Mouse (Mus musculus) adrenal gland, adult 2 months (tissue): Measurements from ENCODE around the gene Tigd3. TPM values are rescaled to one million over a fixed set of nuclear protein-coding genes. Genes with fewer than 3 reads are reported as not detected.
A peak's percentile ranks its signal among the peaks of the same experiment; 100 is the strongest.
"Not testable (repeated sequence)": the region's sequence is repeated elsewhere in the genome, so short reads cannot be mapped to it uniquely, and the experiment has no call there.

ENCODE experiments used
- DNase-seq: peaks from one replicate; pipeline ENCODE4 v3.0.0; 2021
- polyA plus RNA-seq: library from polyadenylated mRNA; depleted of rRNA; stranded (reverse); fragments of >200 nt; gene quantifications from 2 replicates; pipeline ENCODE4 v1.2.3, GENCODE M21; 2012
- total RNA-seq, 2 experiments: library from RNA; stranded (reverse); gene quantifications; 2 replicates each; pipeline ENCODE4 v1.2.3; 2021

The Tigd3 gene
- total and polyA plus RNA-seq, 3 experiments = 0.53 to 1.1 (median 1.0) TPM

DNA sequence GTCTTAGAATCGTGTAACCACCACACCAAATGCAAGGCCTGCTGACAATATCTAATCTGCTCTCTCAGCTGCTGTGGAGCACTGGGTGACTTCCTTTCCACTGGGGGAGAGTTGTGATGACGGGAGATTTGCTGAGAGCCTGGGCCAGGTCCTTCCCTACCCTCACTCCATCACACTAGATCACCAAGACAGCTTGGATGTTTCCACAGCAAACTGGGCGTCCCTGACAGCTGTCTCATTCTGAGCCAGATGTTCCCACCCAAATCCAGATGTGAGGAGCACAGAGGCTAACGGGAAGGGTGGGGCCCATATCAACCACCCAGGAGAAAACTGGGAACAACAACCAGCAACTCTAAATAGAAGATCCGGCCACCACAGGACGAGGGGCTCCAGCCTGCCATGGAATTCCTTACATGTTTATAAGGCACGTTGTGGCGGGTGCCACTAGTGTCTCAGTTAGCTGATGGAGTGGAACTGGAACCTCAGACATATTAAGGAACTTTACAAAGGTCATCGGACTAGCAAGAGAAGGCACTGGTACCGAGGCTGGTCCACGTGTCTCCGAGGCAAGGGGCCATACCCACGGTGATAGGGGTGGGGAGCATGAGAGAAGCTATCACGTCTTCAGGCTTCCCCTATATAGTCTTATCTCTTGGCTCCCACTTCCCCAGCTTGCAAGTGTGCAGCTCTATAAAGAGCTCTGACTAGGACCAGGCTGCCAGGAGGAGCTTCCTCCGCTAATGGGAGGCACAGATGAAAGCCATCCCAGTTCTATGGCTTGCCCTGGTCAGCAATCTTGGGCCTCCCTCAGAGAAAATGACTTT, 28.4 kb upstream of the Tigd3 start:
- no peak for DNase-seq

DNA sequence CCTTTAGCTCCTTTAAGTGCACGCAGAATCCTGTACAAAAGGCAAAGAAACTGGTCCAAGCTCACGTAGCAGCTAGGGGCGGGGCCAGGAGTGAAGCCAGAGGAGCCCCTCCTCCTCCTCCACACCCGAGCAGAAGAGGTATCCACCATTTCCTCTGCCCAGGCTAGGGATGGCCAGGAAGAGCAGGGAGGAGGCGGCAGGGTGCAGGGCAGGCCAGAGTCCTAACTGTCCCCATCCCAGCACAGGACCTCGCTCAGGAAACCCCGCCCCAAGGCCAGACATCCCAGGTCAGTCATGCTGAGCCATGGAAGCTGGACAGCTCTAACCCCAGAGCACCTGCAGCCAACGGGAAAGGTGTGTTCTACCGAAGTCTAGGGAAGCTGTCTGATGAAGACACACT, 27.8 kb upstream of the Tigd3 start:
- peak; percentile 53 for DNase-seq

DNA sequence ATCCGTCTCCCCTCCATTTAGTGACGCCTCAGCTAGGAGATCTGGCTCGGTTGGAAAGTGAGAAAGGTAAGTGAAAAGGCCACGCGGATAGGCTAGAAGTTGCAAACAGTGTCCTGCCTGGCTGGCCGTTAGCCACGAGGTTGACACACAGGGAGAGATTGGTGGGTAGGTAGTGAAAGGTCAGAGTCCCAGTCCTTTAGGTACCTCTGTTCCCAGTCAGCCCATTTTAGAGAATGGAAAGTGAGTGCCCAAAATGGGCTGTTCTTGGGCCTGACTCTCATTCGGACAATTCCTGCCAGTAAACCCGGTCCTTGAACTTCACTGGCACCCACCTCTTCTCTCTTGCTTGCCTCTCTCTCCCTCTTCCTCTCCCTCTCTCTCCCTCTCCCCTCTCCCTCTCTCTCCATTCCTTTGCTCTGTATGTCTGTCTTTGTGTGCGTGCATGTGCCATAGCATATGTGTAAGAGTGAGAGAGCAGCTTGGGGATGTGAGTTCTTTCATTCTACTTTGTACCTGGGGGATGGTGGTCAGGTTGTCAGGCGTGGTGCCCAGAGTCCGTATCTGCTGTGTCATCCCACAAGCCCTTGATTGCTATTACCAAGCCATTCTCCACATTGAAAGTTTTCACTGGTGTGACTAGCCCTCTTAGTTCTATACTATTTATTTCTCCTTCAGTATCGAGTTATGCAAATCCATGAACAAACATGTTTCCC, 19.2 kb upstream of the Tigd3 start, which contains the start of gene Dpf2:
Gene Dpf2, minus strand, starts transcription at position 4 of the 713 bp plus-strand sequence.
- no peak for DNase-seq

GRCm38 (mm10) chr19:5912103-5913006, 18.4 kb upstream of the Tigd3 start:
- DNase-seq = peak; percentile 99

DNA sequence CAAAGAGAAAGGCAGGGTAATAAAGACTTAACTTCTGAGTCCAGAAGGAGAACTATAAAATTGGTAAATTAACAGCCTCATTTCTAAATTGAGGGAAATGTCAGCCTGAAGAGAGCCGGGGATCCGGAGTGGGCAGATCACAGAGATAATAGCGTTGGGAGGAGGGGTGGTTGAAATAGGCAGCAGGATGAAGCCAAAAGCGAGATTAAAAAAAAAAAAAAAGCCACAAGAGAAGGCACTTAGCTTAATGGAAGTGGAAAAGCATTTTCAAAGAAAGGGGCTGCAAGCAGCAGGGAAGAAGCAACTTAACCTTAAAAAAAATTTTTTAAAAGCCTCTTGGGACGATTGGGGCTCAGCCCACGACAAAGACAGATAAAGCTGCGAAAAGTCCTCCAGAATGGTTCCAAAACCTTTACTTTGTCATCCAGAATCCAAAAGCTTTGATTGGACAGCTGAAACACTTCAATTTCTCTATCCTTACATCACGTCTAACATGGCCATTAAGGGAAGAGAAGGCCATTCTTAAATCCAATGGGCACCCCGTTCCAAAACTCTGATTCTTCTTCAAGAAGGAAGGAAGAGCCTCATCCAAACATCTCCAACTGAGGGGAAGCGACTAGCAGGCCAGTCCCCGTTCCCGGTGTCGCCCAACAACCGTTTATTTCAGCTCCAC, 17.6 kb upstream of the Tigd3 start:
- DNase-seq = no peak

- DNase-seq = no peak
These were observed 16.3 kb upstream of the Tigd3 start for GRCm38 (mm10) chr19:5910221-5910620.

DNA sequence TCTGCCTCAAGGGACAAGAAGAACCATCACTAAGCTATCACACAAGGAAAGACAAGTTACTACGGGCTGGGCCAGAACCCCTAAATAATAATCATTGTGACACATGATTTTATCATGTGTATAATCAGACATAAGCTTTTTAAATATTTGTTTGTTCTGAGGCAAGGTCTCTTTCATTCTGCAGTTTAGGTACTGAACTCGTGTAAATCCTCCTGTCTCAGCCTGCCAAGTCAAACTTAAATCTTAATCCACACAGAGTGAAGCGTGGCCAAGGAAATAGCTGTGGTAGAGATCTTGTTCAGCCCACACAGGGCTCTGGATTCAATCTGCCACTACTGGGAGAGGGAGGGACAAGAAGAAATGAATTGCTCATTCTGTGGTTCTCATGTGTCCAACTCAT, 13.3 kb upstream of the Tigd3 start:
- DNase-seq = no peak

DNA sequence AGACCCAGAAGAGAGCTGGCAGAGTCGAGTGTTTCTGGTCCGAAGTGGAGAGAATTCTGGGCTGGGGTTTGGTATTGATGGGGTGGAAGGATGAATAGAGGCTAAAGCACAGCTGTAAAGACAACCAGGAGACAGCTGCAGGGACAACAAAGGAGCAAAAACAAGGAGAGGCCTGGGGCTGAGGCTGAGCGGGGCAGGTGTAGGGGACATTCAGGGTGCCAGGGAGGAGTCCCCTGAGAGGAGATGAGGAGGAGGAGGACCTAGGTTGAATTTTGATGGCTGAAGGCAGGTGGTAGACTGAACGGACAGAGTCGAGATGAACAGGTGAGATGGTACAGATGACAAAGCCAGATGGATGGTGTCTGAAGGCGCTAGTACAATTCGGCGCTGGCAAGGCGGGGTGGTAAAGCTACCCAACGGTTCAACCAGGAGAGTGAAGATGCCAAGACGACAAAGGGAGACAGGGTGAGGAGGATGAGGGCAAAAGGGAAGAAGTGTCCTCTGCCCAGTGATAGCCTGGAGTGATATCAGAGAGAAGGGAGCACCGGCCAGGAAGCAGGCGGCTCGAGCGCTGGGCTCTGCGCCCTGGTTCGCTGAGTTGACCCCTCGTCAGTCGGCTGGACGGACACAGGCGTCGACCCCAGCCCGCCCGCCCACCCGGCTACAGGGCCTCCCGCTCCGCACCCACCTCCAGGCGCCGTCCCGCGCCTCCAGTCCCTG, 507 bp downstream of the Tigd3 start:
- no peak for DNase-seq

DNA sequence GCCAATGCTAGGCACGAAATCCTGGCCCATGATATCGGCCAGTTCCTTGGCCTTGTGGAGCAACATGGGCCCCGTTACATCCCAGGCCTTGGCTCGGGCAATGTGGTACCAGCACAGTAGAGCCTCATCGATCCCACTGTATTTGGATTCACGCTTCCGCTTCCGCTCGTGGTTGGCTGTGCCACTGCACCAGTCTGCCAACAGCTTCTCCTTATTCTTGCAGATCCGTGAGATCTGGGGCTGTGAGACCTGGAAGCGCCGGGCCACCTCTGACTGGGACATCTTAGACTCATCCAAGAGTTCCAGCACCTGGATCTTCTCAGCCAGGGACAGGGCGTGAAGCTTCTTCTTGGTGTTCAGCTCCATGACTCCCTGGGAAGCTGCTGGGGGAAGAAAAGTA, 1.2 kb downstream of the Tigd3 start:
- no peak for DNase-seq

DNA sequence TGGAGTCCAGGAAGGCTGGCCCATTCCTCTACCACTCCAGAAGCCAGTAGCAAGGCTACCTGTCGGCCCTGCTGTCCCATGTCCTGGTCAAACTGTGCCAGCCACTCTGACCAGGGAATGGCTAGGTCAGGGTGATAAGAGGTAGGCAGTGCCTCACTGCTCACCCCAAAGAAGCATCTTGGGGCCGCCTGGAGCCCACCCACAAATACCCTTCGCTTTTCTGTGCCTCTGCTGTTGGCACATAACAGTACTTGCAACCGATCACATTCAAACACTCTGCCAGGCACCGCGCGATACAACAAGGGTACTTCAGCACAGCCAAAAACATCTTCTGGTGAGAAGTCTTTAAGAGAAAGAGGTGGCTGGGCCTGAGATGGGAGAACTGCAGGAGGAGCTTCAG, 1.7 kb downstream of the Tigd3 start:
- DNase-seq = no peak

- no peak for DNase-seq
These were observed 2.3 kb downstream of the Tigd3 start for GRCm38 (mm10) chr19:5891521-5892258.

GRCm38 (mm10) chr19:5889211-5889610, 4.7 kb downstream of the Tigd3 start:
- no peak for DNase-seq

- DNase-seq = no peak
These were observed 6.6 kb downstream of the Tigd3 start for GRCm38 (mm10) chr19:5887234-5887815.

DNA sequence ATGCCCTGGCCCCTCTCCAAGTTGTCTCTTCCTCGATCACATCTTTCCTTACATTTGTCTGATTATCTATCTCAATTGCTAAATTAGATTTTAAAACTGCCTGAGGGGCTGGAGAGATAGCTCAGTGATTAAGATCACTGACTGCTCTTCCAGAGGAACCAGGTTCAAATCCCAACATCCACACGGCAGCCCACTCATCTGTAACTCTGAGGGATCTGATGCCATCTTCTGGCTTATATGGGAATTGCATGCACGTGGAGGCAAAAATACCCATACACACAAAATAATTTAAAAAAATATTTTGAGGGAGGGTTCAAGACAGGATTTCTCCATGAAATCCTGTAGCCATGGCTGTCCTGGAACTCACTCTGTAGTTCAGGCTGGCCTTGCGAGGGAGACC, 8.1 kb downstream of the Tigd3 start:
- DNase-seq = no peak

DNA sequence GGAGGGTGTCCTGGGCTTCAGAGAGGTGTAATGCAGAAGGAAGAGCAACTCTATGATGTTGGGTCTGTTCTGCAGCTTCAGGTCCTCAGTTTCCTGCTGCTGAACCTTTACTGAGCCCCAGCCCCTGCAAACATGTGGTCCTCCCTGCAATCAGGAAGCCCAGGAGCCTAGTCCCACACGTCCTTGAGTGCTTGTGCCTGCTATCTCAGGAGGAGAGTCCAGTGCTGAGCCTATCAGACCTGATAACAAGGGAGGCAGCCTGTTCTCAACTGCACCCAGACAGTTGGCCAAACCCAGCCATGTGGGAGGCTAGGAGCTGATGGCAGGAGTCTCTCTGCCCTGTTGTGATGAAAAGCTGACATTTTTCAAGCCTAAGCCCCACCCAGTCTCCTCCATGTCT, 10.0 kb downstream of the Tigd3 start:
- no peak for DNase-seq

GRCm38 (mm10) chr19:5882079-5882478, 11.9 kb downstream of the Tigd3 start:
- DNase-seq = not testable (repeated sequence)

- no peak for DNase-seq
These were observed 12.8 kb downstream of the Tigd3 start for GRCm38 (mm10) chr19:5881155-5881554.

DNA sequence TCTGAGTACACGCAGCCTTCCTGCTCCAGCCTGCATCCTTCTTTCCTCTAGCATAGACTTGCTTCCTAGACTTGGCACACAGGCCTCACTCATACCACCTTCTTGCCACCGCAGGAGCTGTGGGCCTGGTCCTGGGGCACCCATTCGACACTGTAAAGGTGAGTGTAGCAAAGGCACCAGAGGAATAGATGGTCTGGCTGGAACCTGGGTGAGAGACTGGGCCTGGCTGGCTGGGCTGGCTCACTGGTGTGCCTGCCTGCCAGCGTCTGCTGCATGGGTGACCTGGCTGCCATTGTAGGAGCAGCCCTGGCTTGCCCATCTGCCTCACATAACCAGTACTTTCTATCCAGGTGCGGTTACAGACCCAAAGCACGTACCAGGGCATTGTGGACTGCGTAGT, 14.2 kb downstream of the Tigd3 start:
- no peak for DNase-seq

DNA sequence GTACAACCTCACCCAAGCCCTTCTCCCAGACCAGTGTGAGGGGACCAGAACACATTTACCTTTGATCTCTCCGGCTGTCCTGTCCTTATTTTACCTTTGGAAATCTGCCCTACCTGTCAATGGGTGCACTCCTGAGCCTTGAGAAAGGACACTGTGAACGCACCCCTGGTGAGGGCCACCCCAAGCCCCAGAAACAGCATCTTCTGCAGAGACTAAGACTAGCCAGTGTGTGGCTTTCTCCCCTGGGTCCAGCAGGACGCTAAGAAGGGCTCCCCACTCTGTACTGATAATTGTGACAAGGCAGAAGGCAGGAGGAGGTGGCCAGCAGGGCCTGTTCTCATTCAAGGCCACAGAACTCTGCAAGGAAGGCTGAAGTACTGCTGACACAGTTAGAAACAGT, 15.0 kb downstream of the Tigd3 start:
- peak; percentile 62 for DNase-seq

DNA sequence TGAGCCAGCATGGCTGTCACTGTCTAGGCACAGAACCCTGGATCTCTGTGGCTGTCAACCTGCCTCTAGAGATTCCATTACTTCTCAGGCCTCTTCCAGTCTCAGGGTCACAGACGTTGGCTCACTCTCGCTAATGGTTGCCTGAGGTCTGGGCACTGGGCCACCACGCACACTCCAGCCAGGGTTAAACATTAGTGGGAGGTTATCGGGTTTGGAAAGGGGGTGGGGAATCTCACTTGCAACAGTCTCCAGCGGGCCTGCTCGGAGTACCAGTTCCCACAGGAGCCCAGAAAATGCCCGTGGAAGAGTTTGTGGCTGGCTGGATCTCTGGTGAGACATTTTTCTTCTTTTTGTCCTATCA, 15.6 kb downstream of the Tigd3 start:
- DNase-seq = peak; percentile 93
